Mouse (Mus musculus): Measurements from ENCODE around the gene Stk35. TPM values are rescaled to one million over a fixed set of nuclear protein-coding genes. Genes with fewer than 3 reads are reported as not detected.
"Not testable (repeated sequence)": the region's sequence is repeated elsewhere in the genome, so short reads cannot be mapped to it uniquely, and the experiment has no call there.

Stk35 gene
- polyA plus RNA-seq, 1 experiment = 0.74 TPM

DNA sequence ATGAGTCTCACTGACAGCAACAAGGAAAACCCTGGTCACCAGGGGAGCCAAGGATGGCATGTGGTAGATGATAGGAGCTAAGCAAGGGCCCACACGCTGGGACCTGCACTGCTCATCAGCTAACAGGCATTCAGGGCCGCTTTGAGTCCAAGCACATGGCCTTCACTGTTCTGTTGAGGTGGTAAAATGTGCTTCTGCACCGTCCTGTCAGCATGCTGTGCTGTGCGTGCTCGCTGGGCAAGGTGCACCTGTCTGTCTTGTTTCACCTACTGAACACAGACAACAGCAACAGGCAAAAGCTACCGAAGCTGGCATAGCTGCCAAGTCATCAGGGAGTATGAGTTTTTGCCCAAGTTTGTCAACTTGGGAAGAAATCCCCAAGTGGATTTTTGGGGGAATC lies 23.9 kb downstream of the Stk35 start:
- no peaks in the 10 kb centered on the region for H3K27me3 ChIP-seq (ENCODE audit: control insufficient read depth)
- no peaks in the 10 kb centered on the region; the same call in 1 of the 2 replicates for H3K4me1 ChIP-seq (ENCODE audit: control insufficient read depth)
- peaks cover 81% of the 10 kb centered on the region for H3K36me3 ChIP-seq (ENCODE audit: control insufficient read depth)
- no peak for TF ChIP-seq TAL1 (IDR thresholded peaks at IDR 0.05; ENCODE audit: low read length)
- no peak for TF ChIP-seq GATA1 (IDR thresholded peaks at IDR 0.05; ENCODE audit: low read length)
- no peaks in the 10 kb centered on the region for H3K9me3 ChIP-seq (ENCODE audit: control insufficient read depth, low read length)
- no peak overlapping the region for H3K4me3 ChIP-seq (replicated peaks)

DNA sequence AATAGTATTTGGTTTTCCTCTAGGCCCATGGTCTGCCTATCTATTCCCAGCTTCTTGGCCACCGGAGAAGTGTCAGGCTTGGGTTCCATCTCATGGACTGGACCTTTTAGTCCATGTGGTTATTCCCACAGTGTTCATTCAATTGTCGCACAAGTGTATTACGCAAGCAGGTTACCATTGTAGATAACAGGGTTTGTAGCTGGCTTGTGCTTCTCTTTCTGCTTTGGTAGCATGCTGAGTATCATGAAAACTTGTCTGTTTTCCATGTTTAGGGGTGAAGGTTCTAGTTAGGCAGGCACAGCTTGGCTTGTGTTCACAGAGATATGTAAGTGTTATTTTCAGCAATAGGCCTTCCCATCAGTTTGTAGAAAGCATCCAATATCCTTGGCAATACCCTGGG lies 25.8 kb downstream of the Stk35 start:
- Histone ChIP-seq H3K4me3 (replicated peaks) (no peak overlapping the region), H3K36me3 (ENCODE audit: control insufficient read depth) (peaks cover 80% of the 10 kb centered on the region), H3K9me3 (ENCODE audit: control insufficient read depth, low read length) (no peaks in the 10 kb centered on the region), H3K27me3 (ENCODE audit: control insufficient read depth) (no peaks in the 10 kb centered on the region), H3K4me1 (ENCODE audit: control insufficient read depth) (no peaks in the 10 kb centered on the region; the same call in 1 of the 2 replicates)
- TF ChIP-seq TAL1 (IDR thresholded peaks at IDR 0.05; ENCODE audit: low read length) (no peak), GATA1 (IDR thresholded peaks at IDR 0.05; ENCODE audit: low read length) (no peak)

DNA sequence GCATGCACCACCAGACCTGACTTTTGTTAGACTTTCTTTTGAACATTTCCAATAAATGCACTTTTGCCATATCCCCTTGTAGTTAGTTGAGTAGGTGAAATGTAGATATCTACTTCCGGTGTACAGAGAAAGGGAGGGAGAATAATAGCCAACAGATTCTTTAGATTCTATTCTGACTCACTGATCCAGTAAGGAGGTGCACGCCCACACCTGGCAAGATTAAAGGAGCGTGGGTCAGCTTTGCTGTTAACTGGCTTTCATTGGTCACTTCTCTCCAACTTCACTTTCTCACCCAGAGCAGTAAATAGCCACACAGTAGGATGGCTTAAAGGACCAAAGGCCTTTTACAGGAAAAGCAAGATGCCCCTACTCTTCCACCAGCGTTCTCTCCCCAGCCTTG lies 32.7 kb downstream of the Stk35 start:
- Histone ChIP-seq H3K9me3 (ENCODE audit: control insufficient read depth, low read length) (no peaks in the 10 kb centered on the region), H3K36me3 (ENCODE audit: control insufficient read depth) (peaks cover 35% of the 10 kb centered on the region), H3K4me1 (ENCODE audit: control insufficient read depth) (no peaks in the 10 kb centered on the region), H3K27me3 (ENCODE audit: control insufficient read depth) (no peaks in the 10 kb centered on the region), H3K4me3 (replicated peaks) (no peak overlapping the region)
- TF ChIP-seq TAL1 (IDR thresholded peaks at IDR 0.05; ENCODE audit: low read length) (no peak), GATA1 (IDR thresholded peaks at IDR 0.05; ENCODE audit: low read length) (no peak)

DNA sequence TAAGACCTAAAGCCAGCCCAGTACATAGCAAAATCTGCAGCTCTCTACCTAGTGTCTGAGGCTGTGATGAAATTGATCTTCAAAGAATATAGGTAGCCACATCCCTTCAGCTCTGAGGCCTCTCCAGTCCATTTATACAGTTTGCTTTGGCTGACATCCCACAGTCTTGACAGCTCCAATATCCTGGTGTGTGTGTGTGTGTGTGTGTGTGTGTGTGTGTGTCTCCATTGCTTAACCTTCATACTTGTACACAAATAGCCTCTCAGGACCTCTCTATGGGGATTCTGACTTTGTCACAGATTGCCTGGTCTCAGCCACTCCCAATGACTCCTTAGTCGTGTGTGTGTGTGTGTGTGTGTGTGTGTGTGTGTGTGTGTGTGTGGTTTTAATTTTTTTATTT lies 33.9 kb downstream of the Stk35 start:
- H3K27me3 ChIP-seq (ENCODE audit: control insufficient read depth) = no peaks in the 10 kb centered on the region
- TF ChIP-seq TAL1 (IDR thresholded peaks at IDR 0.05; ENCODE audit: low read length) (no peak), GATA1 (IDR thresholded peaks at IDR 0.05; ENCODE audit: low read length) (no peak)
- no peaks in the 10 kb centered on the region for H3K9me3 ChIP-seq (ENCODE audit: control insufficient read depth, low read length)
- no peak overlapping the region for H3K4me3 ChIP-seq (replicated peaks)
- no peaks in the 10 kb centered on the region for H3K4me1 ChIP-seq (ENCODE audit: control insufficient read depth)
- H3K36me3 ChIP-seq (ENCODE audit: control insufficient read depth) = peaks cover 23% of the 10 kb centered on the region

DNA sequence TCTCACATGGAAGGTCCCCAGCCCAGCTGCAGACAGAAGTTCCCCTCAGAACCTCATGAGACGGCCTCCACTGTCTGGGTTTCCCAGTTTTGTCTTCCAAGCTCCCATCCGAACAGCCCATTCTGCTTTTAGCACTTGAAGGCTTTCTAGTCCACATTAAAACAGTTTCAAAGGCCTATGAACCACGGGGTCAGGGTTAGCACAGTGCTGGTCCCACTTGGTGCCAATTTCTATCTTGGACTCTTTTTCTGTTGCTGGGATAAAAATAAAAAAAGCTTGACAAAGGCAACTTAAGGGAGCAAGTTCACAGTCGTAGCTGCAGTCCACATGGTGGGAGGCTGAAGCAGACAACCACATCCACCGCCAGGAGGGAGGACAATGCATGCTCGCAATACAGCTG lies 34.6 kb downstream of the Stk35 start:
- Histone ChIP-seq H3K4me3 (replicated peaks) (no peak overlapping the region), H3K9me3 (ENCODE audit: control insufficient read depth, low read length) (no peaks in the 10 kb centered on the region), H3K36me3 (ENCODE audit: control insufficient read depth) (peaks cover 16% of the 10 kb centered on the region), H3K27me3 (ENCODE audit: control insufficient read depth) (no peaks in the 10 kb centered on the region), H3K4me1 (ENCODE audit: control insufficient read depth) (no peaks in the 10 kb centered on the region)
- no peak for TF ChIP-seq GATA1 (IDR thresholded peaks at IDR 0.05; ENCODE audit: low read length)
- TF ChIP-seq TAL1 (IDR thresholded peaks at IDR 0.05; ENCODE audit: low read length) = no peak

DNA sequence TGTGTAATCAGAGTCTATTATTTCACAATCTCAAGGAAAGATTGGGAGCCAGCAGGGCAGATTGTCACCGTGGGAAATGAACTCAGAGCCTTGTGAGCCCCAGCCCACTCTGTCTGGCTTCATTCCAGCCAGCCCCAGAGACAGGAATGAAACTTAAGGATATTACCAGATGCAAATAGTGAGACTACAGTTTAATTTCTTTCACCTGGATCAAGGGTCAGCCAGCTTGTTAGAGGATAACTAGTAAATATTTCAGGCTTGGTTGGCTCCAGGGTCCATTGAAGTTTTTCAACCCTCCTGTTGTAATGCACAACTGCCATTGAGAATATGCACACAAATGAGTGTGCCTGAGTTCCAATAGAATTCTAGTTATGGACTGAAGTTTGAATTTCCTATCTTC lies 36.6 kb downstream of the Stk35 start:
- TF ChIP-seq TAL1 (IDR thresholded peaks at IDR 0.05; ENCODE audit: low read length) (no peak), GATA1 (IDR thresholded peaks at IDR 0.05; ENCODE audit: low read length) (no peak)

DNA sequence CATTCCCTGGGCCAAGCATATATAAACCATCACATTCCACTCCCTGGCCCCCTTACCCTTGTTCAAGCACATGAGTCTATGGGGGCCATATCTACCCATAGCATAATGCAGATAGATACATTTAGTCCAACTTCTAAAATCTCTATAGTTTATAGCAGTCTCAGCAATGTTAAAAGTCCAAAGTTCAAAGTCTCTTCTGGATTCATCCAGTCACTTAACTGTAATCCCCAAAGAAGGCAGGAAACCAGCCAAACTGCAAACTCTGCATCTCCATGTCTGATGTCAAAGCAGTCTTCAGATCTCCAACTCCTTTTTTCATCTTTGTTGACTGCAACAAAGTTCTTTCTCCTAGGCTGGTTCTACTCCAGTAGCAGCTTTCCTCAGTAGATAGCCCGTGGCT lies 38.0 kb downstream of the Stk35 start:
- Histone ChIP-seq H3K27me3 (ENCODE audit: control insufficient read depth) (no peaks in the 10 kb centered on the region), H3K9me3 (ENCODE audit: control insufficient read depth, low read length) (no peaks in the 10 kb centered on the region), H3K36me3 (ENCODE audit: control insufficient read depth) (no peaks in the 10 kb centered on the region), H3K4me3 (replicated peaks) (no peak overlapping the region), H3K4me1 (ENCODE audit: control insufficient read depth) (no peaks in the 10 kb centered on the region)
- TF ChIP-seq TAL1 (IDR thresholded peaks at IDR 0.05; ENCODE audit: low read length) (no peak), GATA1 (IDR thresholded peaks at IDR 0.05; ENCODE audit: low read length) (no peak)

More for the DNA sequence above, 36.6 kb downstream of the Stk35 start:
- Histone ChIP-seq H3K9me3 (ENCODE audit: control insufficient read depth, low read length) (no peaks in the 10 kb centered on the region), H3K4me1 (ENCODE audit: control insufficient read depth) (no peaks in the 10 kb centered on the region), H3K4me3 (replicated peaks) (no peak overlapping the region), H3K36me3 (ENCODE audit: control insufficient read depth) (no peaks in the 10 kb centered on the region), H3K27me3 (ENCODE audit: control insufficient read depth) (no peaks in the 10 kb centered on the region)

DNA sequence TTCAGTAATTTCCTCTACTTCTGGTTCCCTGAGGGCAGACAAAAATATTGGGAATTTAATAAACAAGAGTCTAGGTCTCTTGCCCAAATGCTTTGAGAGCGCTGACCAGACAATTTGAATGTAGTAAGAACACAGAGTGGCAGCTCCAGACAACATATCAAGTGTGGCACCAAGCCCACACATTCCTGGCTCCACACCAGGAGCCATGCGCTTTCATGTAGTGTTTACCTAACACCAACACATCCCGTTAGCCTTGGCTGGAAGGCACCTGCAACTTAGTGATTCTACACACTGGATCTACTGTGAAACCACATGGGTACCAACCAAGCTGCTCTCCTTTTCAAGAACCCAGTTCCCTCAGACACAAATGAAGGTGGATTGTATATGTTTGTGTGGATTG lies 45.5 kb downstream of the Stk35 start:
- no peak for TF ChIP-seq TAL1 (IDR thresholded peaks at IDR 0.05; ENCODE audit: low read length)
- TF ChIP-seq GATA1 (IDR thresholded peaks at IDR 0.05; ENCODE audit: low read length) = no peak

DNA sequence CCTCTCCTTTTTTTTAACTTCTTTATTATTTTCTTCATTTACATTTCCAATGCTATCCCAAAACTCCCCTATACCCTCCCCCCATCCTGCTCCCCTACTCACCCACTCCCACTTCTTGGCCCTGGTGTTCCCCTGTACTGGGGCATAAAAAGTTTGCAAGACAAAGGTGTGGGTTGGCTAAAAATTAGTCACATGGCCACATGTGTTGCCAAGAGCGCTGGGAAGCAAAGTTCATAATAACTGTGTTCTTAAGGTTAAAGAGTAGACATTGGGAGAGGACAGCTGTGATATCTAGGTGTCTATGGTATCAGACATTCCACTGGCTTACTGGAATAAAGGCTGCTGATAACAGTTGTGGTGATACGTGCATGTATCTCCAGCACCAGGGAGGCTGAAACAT lies 46.2 kb downstream of the Stk35 start:
- Histone ChIP-seq H3K4me1 (ENCODE audit: control insufficient read depth) (no peaks in the 10 kb centered on the region), H3K27me3 (ENCODE audit: control insufficient read depth) (no peaks in the 10 kb centered on the region), H3K36me3 (ENCODE audit: control insufficient read depth) (no peaks in the 10 kb centered on the region), H3K4me3 (replicated peaks) (no peak overlapping the region), H3K9me3 (ENCODE audit: control insufficient read depth, low read length) (no peaks in the 10 kb centered on the region)
- TF ChIP-seq GATA1 (IDR thresholded peaks at IDR 0.05; ENCODE audit: low read length) = no peak
- TF ChIP-seq TAL1 (IDR thresholded peaks at IDR 0.05; ENCODE audit: low read length) = no peak

More for the DNA sequence above, 45.5 kb downstream of the Stk35 start:
- Histone ChIP-seq H3K9me3 (ENCODE audit: control insufficient read depth, low read length) (no peaks in the 10 kb centered on the region), H3K27me3 (ENCODE audit: control insufficient read depth) (no peaks in the 10 kb centered on the region), H3K4me3 (replicated peaks) (no peak overlapping the region), H3K36me3 (ENCODE audit: control insufficient read depth) (no peaks in the 10 kb centered on the region), H3K4me1 (ENCODE audit: control insufficient read depth) (no peaks in the 10 kb centered on the region)

DNA sequence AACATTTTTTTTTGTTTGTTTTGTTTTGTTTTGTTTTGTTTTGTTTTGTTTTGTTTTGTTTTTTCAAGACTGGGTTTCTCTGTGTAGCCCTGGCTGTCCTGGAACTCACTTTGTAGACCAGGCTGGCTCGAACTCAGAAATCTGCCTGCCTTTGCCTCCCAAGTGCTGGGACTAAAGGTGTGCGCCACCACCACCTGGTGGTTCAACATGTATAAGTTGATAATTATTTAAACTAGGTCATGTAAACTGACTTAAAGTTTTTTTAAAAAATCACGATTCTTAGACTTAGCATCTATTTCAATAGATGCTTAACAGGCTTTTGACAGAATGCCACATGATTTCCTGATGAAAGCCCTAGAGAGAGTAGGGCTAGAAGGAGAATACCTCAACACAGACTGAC lies 48.8 kb downstream of the Stk35 start:
- not testable (repeated sequence) for H3K4me3 ChIP-seq (replicated peaks); H3K9me3 ChIP-seq (ENCODE audit: control insufficient read depth, low read length)

More for the DNA sequence above, 48.8 kb downstream of the Stk35 start:
- not testable (repeated sequence) for H3K27me3 ChIP-seq (ENCODE audit: control insufficient read depth); H3K4me1 ChIP-seq (ENCODE audit: control insufficient read depth); H3K36me3 ChIP-seq (ENCODE audit: control insufficient read depth)

Data from erythroblast, embryonic 14.5 days (primary cell).